Mouse (Mus musculus) gastrocnemius, adult 2 months (tissue): Measurements from ENCODE around the gene Zdhhc15. TPM values are rescaled to one million over a fixed set of nuclear protein-coding genes. Genes with fewer than 3 reads are reported as not detected.
"Not testable (repeated sequence)": the region's sequence is repeated elsewhere in the genome, so short reads cannot be mapped to it uniquely, and the experiment has no call there.

Experiments used
- DNase-seq: peaks from one replicate; pipeline ENCODE4 v3.0.0; 2022
- H3K27ac ChIP-seq: fragments of 200-600 bp; 2 replicates; pipeline ENCODE4 v1.8.1; 2022; ENCODE audit warnings: mild to moderate bottlenecking
- H3K4me3 ChIP-seq: fragments of 200-600 bp; 2 replicates; pipeline ENCODE4 v1.8.1; 2022; ENCODE audit warnings: mild to moderate bottlenecking, moderate library complexity
- CTCF ChIP-seq: fragments of 200-600 bp; IDR thresholded peaks from 2 replicates; pipeline ENCODE4 v1.8.1; 2022; ENCODE audit warnings: antibody characterized with exemption, mild to moderate bottlenecking, moderate library complexity
- intact Hi-C: fragments of 180-260 bp; cut with DNase I; formaldehyde crosslinking; loops from one replicate; pipeline ENCODE4 v1.15.1; 2025
- long read RNA-seq, 2 experiments: library from polyadenylated mRNA; stranded (forward); transcript quantifications; one replicate each; pipeline ENCODE4 v2.0.0; 2021
- total RNA-seq, 2 experiments: library from RNA; stranded (reverse); gene quantifications; 2 replicates each; pipeline ENCODE4 v1.2.3; 2021

Gene Zdhhc15
- under 1 TPM; 0.10 to 0.20 TPM for total RNA-seq
- long read RNA-seq, experiment 1, full-length matches to known transcripts: 1 of 1 reads
- long read RNA-seq, experiment 1, partial matches to known transcripts: 0 of 1 reads
- long read RNA-seq, experiment 1, other reads (novel, unspliced or antisense): 0 of 1 reads
- long read RNA-seq, experiment 2: 0 reads

GRCm38 (mm10) chrX:104670757-104671549 is at the start of gene Zdhhc15:
Gene Zdhhc15, minus strand, starts transcription at chrX:104671064.
- intact Hi-C loops: no loop called here
- DNase-seq: peak; percentile 48
- TF ChIP-seq CTCF: no peak
- Histone ChIP-seq H3K27ac (peak within 1 kb of the TSS; percentile 38), H3K4me3 (peak within 1 kb of the TSS; percentile 68)

- H3K27ac ChIP-seq: no peak overlapping the region
- DNase-seq: no peak
- intact Hi-C loops: no loop called here
These were observed 37.1 kb upstream of the Zdhhc15 start for GRCm38 (mm10) chrX:104707935-104708334.

GRCm38 (mm10) chrX:104669850-104670756 is 761 bp downstream of the Zdhhc15 start:
- peak overlapping the region; percentile 38 for H3K27ac ChIP-seq
- TF ChIP-seq CTCF: no peak

More at GRCm38 (mm10) chrX:104707935-104708334, 37.1 kb upstream of the Zdhhc15 start:
- no peak overlapping the region for H3K4me3 ChIP-seq
- no peak for TF ChIP-seq CTCF

GRCm38 (mm10) chrX:104656976-104657375 is 13.9 kb downstream of the Zdhhc15 start:
- DNase-seq: no peak
- Histone ChIP-seq H3K27ac (no peak overlapping the region), H3K4me3 (no peak overlapping the region)
- no peak for TF ChIP-seq CTCF
- intact Hi-C loops: no loop called here

More at GRCm38 (mm10) chrX:104669850-104670756, 761 bp downstream of the Zdhhc15 start:
- DNase-seq: no peak
- H3K4me3 ChIP-seq: peak overlapping the region; percentile 68
- intact Hi-C loops: no loop called here

- Histone ChIP-seq H3K27ac (no peak overlapping the region), H3K4me3 (no peak overlapping the region)
- intact Hi-C loops: no loop called here
- no peak for TF ChIP-seq CTCF
- no peak for DNase-seq
These were observed 58.3 kb downstream of the Zdhhc15 start for GRCm38 (mm10) chrX:104612531-104612930.

- H3K4me3 ChIP-seq, H3K27ac ChIP-seq, intact Hi-C loops, DNase-seq: not testable (repeated sequence)
These were observed 67.0 kb downstream of the Zdhhc15 start for GRCm38 (mm10) chrX:104603738-104604430.

GRCm38 (mm10) chrX:104602168-104602859 is 68.5 kb downstream of the Zdhhc15 start:
- H3K27ac ChIP-seq, DNase-seq, intact Hi-C loops, H3K4me3 ChIP-seq: not testable (repeated sequence)

GRCm38 (mm10) chrX:104573946-104574345 is 96.9 kb downstream of the Zdhhc15 start:
- H3K4me3 ChIP-seq: no peak overlapping the region
- no peak for DNase-seq
- H3K27ac ChIP-seq: no peak overlapping the region
- intact Hi-C loops: no loop called here
- TF ChIP-seq CTCF: no peak

- intact Hi-C loops: no loop called here
- no peak for DNase-seq
- Histone ChIP-seq H3K27ac (no peak overlapping the region), H3K4me3 (no peak overlapping the region)
- no peak for TF ChIP-seq CTCF
These were observed 103.4 kb downstream of the Zdhhc15 start for GRCm38 (mm10) chrX:104567497-104567896.

GRCm38 (mm10) chrX:104545283-104545682 is 125.6 kb downstream of the Zdhhc15 start:
- no peak for DNase-seq
- Histone ChIP-seq H3K27ac (no peak overlapping the region), H3K4me3 (no peak overlapping the region)
- no peak for TF ChIP-seq CTCF
- intact Hi-C loops: no loop called here

GRCm38 (mm10) chrX:104543919-104544595 is 126.8 kb downstream of the Zdhhc15 start:
- no peak for DNase-seq
- no peak overlapping the region for H3K4me3 ChIP-seq
- H3K27ac ChIP-seq: no peak overlapping the region
- intact Hi-C loops: no loop called here
- TF ChIP-seq CTCF: no peak
